Mouse (Mus musculus): ENCODE data around the gene Vash1. TPM values are rescaled to one million over a fixed set of nuclear protein-coding genes. Genes with fewer than 3 reads are reported as not detected.

Gene Vash1
- polyA plus RNA-seq (2012; rRNA removed) (14.5 and 19.6 TPM in 2 replicates), polyA plus RNA-seq (2014; fragmentation: Nextera tagmentation; extraction: Ambion mirVana) (11.3 and 13.4 TPM in 2 replicates)

- WGBS = 1% methylated on average over 73 of the region's 94 CpGs
- Histone ChIP-seq H3K36me3 (ENCODE audit: control insufficient read depth, insufficient read depth, low read length) (0 out of 2 replicates have a peak, but pooled peaks cover 3% of the 10 kb centered on the region), H3K27me3 (ENCODE audit: control insufficient read depth, insufficient read depth, low read length) (no peaks in the 10 kb centered on the region), H3K4me3 (replicated peaks; ENCODE audit: low read length) (peak within 1 kb of the TSS; percentile 87), H3K9ac (ENCODE audit: low read depth, low read length, severe bottlenecking) (peak within 1 kb of the TSS; percentile 75), H3K4me1 (ENCODE audit: control insufficient read depth, insufficient read depth, low read length) (peaks cover 7% of the 10 kb centered on the region), H3K9me3 (ENCODE audit: control insufficient read depth, low read length) (no peaks in the 10 kb centered on the region), H3K4me2 (replicated peaks; ENCODE audit: low read depth, low read length, severe bottlenecking) (peak within 1 kb of the TSS; percentile 98), H3K27ac (replicated peaks; ENCODE audit: low read depth, low read length) (peak within 1 kb of the TSS; percentile 82)
- ATAC-seq (ENCODE audit: low FRiP score, low read depth) (peak; percentile 82), DNase-seq (ENCODE audit: low spot score) (peak; percentile 60)
- TF ChIP-seq POLR2A (IDR thresholded peaks at IDR 0.05; ENCODE audit: borderline replicate concordance, extremely low read depth, insufficient read depth, insufficient read length) = peak; percentile 59; the same call in 1 of the 2 replicates
Observed at GRCm38 (mm10) chr12:86678591-86679545, at the start of gene Vash1. Gene Vash1 (plus strand): TSS chr12:86678700.

GRCm38 (mm10) chr12:86628783-86629172 lies 49.7 kb upstream of the Vash1 start:
- H3K4me3 ChIP-seq (replicated peaks; ENCODE audit: low read length) = no peak overlapping the region
- H3K9me3 ChIP-seq (ENCODE audit: control insufficient read depth, low read length) = no peaks in the 10 kb centered on the region
- no peak overlapping the region for H3K27ac ChIP-seq (replicated peaks; ENCODE audit: low read depth, low read length)
- no peaks in the 10 kb centered on the region for H3K4me1 ChIP-seq (ENCODE audit: control insufficient read depth, insufficient read depth, low read length)
- H3K9ac ChIP-seq (ENCODE audit: low read depth, low read length, severe bottlenecking) = no peak overlapping the region
- 77% methylated on average over 6 of the region's 6 CpGs for WGBS
- no peak for TF ChIP-seq POLR2A (IDR thresholded peaks at IDR 0.05; ENCODE audit: borderline replicate concordance, extremely low read depth, insufficient read depth, insufficient read length)
- no peaks in the 10 kb centered on the region for H3K27me3 ChIP-seq (ENCODE audit: control insufficient read depth, insufficient read depth, low read length)
- H3K36me3 ChIP-seq (ENCODE audit: control insufficient read depth, insufficient read depth, low read length) = no peaks in the 10 kb centered on the region
- ATAC-seq (ENCODE audit: low FRiP score, low read depth) (no peak), DNase-seq (ENCODE audit: low spot score) (no peak)
- H3K4me2 ChIP-seq (replicated peaks; ENCODE audit: low read depth, low read length, severe bottlenecking) = no peak overlapping the region

DNA sequence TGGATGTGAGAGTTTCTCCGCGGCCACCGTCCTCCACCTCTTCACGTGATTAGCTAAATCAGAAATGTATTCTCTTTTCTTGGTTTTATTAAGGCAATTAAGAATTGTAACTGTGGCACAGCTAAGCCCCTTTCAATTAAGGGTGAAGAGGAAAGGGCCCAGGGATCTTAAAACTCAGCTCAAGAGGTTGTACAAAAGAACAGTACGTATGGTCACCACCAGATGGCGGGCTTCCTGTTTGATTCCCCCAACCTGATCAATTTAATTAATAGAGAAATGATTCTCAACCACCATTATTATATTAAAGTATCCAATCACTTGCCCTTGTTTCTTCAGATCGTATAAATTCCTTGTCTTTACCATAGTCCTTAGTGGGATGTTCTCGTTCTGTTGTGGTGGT lies 36.7 kb upstream of the Vash1 start:
- no peak overlapping the region for H3K27ac ChIP-seq (replicated peaks; ENCODE audit: low read depth, low read length)
- peak; percentile 42 for DNase-seq (ENCODE audit: low spot score)
- TF ChIP-seq POLR2A (IDR thresholded peaks at IDR 0.05; ENCODE audit: borderline replicate concordance, extremely low read depth, insufficient read depth, insufficient read length) = no peak
- no peak overlapping the region for H3K4me3 ChIP-seq (replicated peaks; ENCODE audit: low read length)
- no peaks in the 10 kb centered on the region for H3K36me3 ChIP-seq (ENCODE audit: control insufficient read depth, insufficient read depth, low read length)
- no peaks in the 10 kb centered on the region for H3K27me3 ChIP-seq (ENCODE audit: control insufficient read depth, insufficient read depth, low read length)
- H3K4me1 ChIP-seq (ENCODE audit: control insufficient read depth, insufficient read depth, low read length) = peaks cover 6% of the 10 kb centered on the region; the same call in 1 of the 2 replicates
- H3K9me3 ChIP-seq (ENCODE audit: control insufficient read depth, low read length) = no peaks in the 10 kb centered on the region
- WGBS = 38% methylated on average over 8 of the region's 8 CpGs
- H3K4me2 ChIP-seq (replicated peaks; ENCODE audit: low read depth, low read length, severe bottlenecking) = no peak overlapping the region
- no peak for ATAC-seq (ENCODE audit: low FRiP score, low read depth)
- H3K9ac ChIP-seq (ENCODE audit: low read depth, low read length, severe bottlenecking) = no peak overlapping the region

GRCm38 (mm10) chr12:86644512-86645273 lies 33.8 kb upstream of the Vash1 start:
- ATAC-seq (ENCODE audit: low FRiP score, low read depth) = no peak
- H3K4me1 ChIP-seq (ENCODE audit: control insufficient read depth, insufficient read depth, low read length) = peaks cover 15% of the 10 kb centered on the region; the same call in 1 of the 2 replicates
- no peak overlapping the region for H3K27ac ChIP-seq (replicated peaks; ENCODE audit: low read depth, low read length)
- TF ChIP-seq POLR2A (IDR thresholded peaks at IDR 0.05; ENCODE audit: borderline replicate concordance, extremely low read depth, insufficient read depth, insufficient read length) = no peak
- 68% methylated on average over 17 of the region's 17 CpGs for WGBS
- no peak overlapping the region for H3K9ac ChIP-seq (ENCODE audit: low read depth, low read length, severe bottlenecking)
- no peak overlapping the region for H3K4me2 ChIP-seq (replicated peaks; ENCODE audit: low read depth, low read length, severe bottlenecking)
- H3K36me3 ChIP-seq (ENCODE audit: control insufficient read depth, insufficient read depth, low read length) = no peaks in the 10 kb centered on the region
- DNase-seq (ENCODE audit: low spot score) = no peak
- no peaks in the 10 kb centered on the region for H3K9me3 ChIP-seq (ENCODE audit: control insufficient read depth, low read length)
- no peak overlapping the region for H3K4me3 ChIP-seq (replicated peaks; ENCODE audit: low read length)
- H3K27me3 ChIP-seq (ENCODE audit: control insufficient read depth, insufficient read depth, low read length) = no peaks in the 10 kb centered on the region

DNA sequence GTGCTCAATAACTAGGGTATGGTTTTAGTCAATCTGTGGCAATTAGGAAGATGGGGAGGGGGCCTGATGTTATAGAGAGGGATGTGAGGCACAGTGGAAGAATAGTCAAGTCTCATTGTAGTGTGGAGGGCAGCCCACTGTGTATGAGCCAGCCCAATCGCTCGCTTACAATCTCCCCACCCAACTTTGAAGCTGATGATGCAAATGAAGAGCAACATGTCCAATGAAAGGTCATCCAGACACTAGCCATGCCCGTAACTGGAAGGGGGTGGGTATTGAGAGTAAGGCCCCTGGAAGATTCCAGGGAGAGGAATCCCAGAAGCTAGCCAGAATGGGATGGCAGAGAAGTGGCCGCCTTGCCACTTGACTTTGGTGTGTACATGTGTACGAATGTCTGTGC lies 33.0 kb upstream of the Vash1 start:
- no peaks in the 10 kb centered on the region for H3K36me3 ChIP-seq (ENCODE audit: control insufficient read depth, insufficient read depth, low read length)
- WGBS = 91% methylated on average over 5 of the region's 5 CpGs
- no peak overlapping the region for H3K4me3 ChIP-seq (replicated peaks; ENCODE audit: low read length)
- DNase-seq (ENCODE audit: low spot score) = no peak
- peaks cover 15% of the 10 kb centered on the region; the same call in 1 of the 2 replicates for H3K4me1 ChIP-seq (ENCODE audit: control insufficient read depth, insufficient read depth, low read length)
- no peak overlapping the region for H3K4me2 ChIP-seq (replicated peaks; ENCODE audit: low read depth, low read length, severe bottlenecking)
- ATAC-seq (ENCODE audit: low FRiP score, low read depth) = no peak
- no peak for TF ChIP-seq POLR2A (IDR thresholded peaks at IDR 0.05; ENCODE audit: borderline replicate concordance, extremely low read depth, insufficient read depth, insufficient read length)
- H3K27ac ChIP-seq (replicated peaks; ENCODE audit: low read depth, low read length) = no peak overlapping the region
- no peaks in the 10 kb centered on the region for H3K9me3 ChIP-seq (ENCODE audit: control insufficient read depth, low read length)
- H3K27me3 ChIP-seq (ENCODE audit: control insufficient read depth, insufficient read depth, low read length) = no peaks in the 10 kb centered on the region
- H3K9ac ChIP-seq (ENCODE audit: low read depth, low read length, severe bottlenecking) = no peak overlapping the region
